Mouse (Mus musculus): ENCODE measurements around the gene Nop16.
"Not testable (repeated sequence)": the region's sequence is repeated elsewhere in the genome, so short reads cannot be mapped to it uniquely, and the experiment has no call there.

Nop16 gene

GRCm38 (mm10) chr13:54589996-54590951, at the start of gene Nop16, which contains the start of gene Higd2a:
Gene Nop16, minus strand, starts transcription at chr13:54590090.
Gene Higd2a, plus strand, starts transcription at chr13:54590207.
- DNase-seq: peak; percentile 96 to 97

DNA sequence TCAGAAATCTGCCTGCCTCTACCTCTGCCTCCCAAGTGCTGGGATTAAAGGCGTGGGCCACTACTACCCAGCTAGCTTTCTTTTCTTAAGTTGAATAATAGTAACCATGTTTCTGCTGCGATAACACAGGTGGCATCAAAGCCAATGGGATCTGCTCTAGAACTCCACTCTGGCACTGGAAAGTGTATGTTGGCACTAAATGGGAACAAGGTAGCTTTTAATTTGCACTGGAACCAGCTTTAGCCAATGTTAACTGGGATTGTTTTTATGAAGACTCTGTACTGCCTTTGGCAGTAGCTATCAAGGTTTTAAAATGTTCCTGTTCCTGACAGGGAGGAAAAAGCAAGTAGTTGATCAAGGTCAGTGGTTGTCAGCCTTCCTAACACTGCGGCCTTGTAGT, 45.1 kb upstream of the Nop16 start:
- DNase-seq: no peak

- no peak for DNase-seq
These were observed 42.9 kb upstream of the Nop16 start for GRCm38 (mm10) chr13:54632731-54633277.

DNA sequence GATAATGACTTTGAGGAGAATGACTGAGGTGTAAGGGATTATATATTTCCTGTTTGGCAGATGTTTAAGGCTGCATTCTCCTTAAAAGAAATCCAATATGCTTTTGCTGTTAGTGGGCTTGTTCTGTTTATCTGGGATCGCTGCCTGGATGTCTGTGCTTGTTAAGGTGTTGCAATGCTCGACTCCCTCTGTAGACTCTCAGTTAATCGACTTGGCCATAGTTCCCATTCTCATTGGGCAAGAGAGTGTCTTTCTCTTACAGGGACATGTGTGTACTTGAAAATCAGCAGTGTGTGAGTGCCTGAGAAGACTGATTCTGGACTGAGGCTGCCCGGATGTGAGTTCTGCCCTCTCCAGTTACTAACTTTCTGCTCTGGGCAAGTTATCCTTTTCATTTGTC, 39.2 kb upstream of the Nop16 start:
- DNase-seq: no peak

GRCm38 (mm10) chr13:54621960-54622521, 32.2 kb upstream of the Nop16 start:
- no peak for DNase-seq

DNA sequence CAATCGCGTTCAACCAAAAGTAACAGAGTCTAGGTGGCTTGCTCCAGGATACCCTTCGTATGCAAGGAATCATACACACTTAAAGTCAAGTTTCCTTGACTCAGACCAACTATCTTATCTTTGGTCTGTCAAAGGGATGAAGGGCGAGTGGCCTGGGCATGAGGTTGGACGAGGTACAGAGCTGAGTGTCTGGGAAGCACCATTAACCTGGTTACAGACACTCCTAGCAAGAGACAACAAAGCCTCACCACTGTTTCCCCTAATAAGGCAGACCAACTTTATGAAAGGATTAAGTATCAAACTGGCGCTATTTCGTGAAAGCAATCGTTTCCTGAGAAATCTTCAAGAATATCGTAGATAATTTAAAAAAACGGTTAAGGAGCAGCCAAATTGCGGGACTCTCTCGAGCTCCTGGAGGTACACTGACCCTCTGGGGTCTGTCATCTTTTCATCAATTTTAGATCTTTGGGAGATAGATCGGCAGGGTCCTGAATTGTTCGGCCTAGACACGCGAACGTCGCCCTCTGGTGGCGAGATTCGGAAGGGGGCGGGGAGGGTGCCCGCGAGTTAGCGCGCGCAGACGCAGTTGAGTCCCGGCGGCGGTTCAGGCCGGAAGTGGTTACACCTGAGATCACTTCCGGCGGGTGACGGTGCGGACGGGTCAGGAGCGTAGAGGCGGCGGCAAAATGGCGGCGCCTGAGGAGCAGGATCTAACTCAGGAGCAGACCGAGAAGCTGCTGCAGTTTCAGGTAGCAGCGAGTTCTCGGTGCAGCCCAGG, 31.5 kb upstream of the Nop16 start, which contains the start of gene Faf2:
TSS of gene Faf2 (plus strand) at position 630 of the 778 bp plus-strand sequence.
- peak; percentile 100 for DNase-seq

- DNase-seq: no peak
These were observed 27.1 kb upstream of the Nop16 start for GRCm38 (mm10) chr13:54616998-54617397.

GRCm38 (mm10) chr13:54616307-54616706, 26.4 kb upstream of the Nop16 start:
- no peak for DNase-seq

- not testable (repeated sequence) for DNase-seq
These were observed 23.3 kb upstream of the Nop16 start for GRCm38 (mm10) chr13:54613141-54613540.

- DNase-seq: peak; percentile 98
These were observed 21.3 kb upstream of the Nop16 start, which contains the start of gene Cltb for GRCm38 (mm10) chr13:54610972-54611754. Gene Cltb, minus strand, starts transcription at chr13:54611344.

GRCm38 (mm10) chr13:54610613-54610971, 20.7 kb upstream of the Nop16 start:
- no peak for DNase-seq

- DNase-seq: no peak
These were observed 19.4 kb upstream of the Nop16 start for GRCm38 (mm10) chr13:54609301-54609700.

DNA sequence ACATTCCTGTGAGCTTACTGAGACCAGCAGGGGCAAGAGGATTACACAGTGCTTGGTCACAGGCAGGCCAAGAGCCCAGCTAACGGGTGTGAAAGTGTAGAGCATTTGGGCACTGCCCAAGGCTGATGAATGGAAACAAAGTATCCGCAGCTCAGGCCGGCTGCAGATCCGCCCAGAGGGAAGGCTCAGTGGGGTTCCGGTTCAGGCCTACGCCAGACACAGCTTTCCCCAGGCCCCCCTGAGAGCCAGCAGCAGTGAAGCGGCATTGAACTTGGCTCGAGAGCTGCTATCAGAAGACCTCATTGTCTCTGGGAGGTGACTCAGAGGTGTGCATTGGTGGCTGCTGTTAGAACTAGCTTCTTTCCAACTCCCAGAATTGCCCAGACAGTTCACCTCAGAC, 18.8 kb upstream of the Nop16 start:
- DNase-seq: peak; percentile 53 to 69

DNA sequence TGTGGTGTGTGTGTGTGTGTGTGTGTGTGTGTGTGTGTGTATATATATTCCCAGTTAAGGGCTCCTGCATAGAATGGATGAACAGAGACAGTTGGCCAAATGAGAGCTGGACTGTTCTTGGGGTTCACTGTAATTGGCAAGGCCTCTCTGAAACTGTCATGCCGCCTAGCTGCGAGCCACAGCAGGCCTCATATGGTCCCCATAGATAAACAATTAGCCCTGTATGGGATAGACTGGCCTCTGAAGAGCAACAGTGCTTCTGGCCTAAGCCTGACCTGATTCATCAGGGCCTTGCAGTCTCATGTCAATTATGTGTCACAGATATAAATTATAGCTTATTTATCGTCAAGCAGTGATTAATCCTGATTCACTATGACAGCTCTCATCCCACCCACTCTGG, 18.1 kb upstream of the Nop16 start:
- DNase-seq: no peak

DNA sequence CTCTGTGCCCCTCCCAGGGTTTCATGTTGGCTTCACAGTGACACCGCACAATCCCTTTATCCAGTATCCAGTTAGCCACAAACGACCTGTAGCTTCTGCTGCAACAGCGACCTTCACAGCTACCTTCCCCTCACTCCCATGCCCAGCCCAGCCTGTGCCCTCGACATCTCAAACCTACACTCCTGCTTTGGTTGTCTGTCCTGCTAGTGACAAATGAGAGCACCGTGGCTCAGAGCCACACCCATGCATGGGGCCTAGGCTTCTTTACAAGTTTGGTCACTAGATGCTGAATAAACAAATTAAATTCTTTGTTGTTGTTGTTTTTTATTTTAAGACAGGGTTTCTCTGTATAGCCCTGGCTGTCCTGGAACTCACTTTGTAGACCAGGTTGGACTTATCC, 17.3 kb upstream of the Nop16 start:
- no peak for DNase-seq

GRCm38 (mm10) chr13:54605426-54605825, 15.5 kb upstream of the Nop16 start:
- no peak for DNase-seq

- no peak for DNase-seq
These were observed 14.3 kb upstream of the Nop16 start for GRCm38 (mm10) chr13:54604221-54604620.

DNA sequence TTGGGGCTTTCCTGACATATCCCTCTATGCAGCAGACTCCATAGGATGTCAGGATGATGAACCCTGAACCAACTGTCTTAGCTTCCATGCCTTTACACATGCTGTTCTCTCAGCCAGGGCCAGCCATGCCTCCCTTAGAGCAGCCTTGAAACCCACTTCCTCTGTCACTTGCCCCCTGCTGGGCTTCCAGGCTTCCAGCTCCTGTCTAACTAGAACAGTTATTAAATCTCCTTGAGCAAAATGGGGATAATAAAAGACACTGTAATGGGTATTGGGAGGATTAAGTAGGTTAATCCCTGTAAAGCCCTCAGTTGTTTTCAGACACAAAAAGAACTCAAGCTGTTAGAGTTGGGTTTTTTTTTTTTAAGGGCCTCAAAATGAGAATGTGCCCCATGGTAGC, 13.6 kb upstream of the Nop16 start:
- DNase-seq: peak in 1 of 2 experiments; percentile 41

DNA sequence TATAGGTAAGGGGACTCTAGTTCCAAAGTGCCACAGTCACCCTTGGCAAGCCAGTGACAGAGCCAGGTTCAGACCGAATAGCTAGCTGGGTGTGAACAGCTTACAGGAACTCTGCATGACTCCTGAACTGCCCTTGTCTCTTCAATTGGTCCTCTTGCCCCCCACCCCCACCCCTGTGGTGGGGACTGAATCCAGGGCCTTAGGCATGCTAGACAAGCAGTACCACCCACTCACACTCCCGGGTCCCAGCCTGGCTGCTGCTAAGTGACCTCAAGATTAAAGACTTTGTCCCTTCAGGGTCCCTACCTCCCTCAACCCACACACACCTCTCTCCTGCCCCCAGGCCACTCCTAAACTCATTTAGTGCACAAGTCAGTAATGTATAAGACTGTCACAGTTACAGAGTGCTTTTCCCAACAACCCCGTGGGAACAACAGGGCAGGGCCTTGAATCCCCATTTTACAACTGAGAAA, 12.8 kb upstream of the Nop16 start:
- no peak for DNase-seq

GRCm38 (mm10) chr13:54598622-54599143, 8.8 kb upstream of the Nop16 start:
- peak; percentile 63 for DNase-seq

GRCm38 (mm10) chr13:54596870-54597269, 7.0 kb upstream of the Nop16 start:
- DNase-seq: no peak
